Mouse (Mus musculus) lung, postnatal 25 days (tissue): Measurements from ENCODE around the gene Crct1.

Experiments used
- DNase-seq: peaks from one replicate; pipeline ENCODE4 v3.0.0; 2022; ENCODE audit warnings: low spot score

Gene Crct1

GRCm38 (mm10) chr3:93015460-93016104 is at the start of gene Crct1:
Crct1 (minus strand) TSS chr3:93015687.
- DNase-seq: no peak

GRCm38 (mm10) chr3:93052826-93053474 is 37.5 kb upstream of the Crct1 start:
- no peak for DNase-seq

- DNase-seq: no peak
These were observed 34.7 kb upstream of the Crct1 start for GRCm38 (mm10) chr3:93050182-93050581.

- DNase-seq: no peak
These were observed 16.0 kb upstream of the Crct1 start for GRCm38 (mm10) chr3:93031450-93031849.

GRCm38 (mm10) chr3:93025486-93025885 is 10.0 kb upstream of the Crct1 start:
- no peak for DNase-seq

- DNase-seq: no peak
These were observed 8.1 kb upstream of the Crct1 start for GRCm38 (mm10) chr3:93023411-93024184.

- no peak for DNase-seq
These were observed 5.7 kb upstream of the Crct1 start for GRCm38 (mm10) chr3:93021171-93021570.

GRCm38 (mm10) chr3:93018960-93019359 is 3.5 kb upstream of the Crct1 start, which contains the start of gene Lce1m:
Lce1m (minus strand) TSS chr3:93019060.
- no peak for DNase-seq

GRCm38 (mm10) chr3:93014871-93015270 is 616 bp downstream of the Crct1 start:
- no peak for DNase-seq

- no peak for DNase-seq
These were observed 1.1 kb downstream of the Crct1 start for GRCm38 (mm10) chr3:93014378-93014801.

- no peak for DNase-seq
These were observed 12.6 kb downstream of the Crct1 start for GRCm38 (mm10) chr3:93002843-93003242.

GRCm38 (mm10) chr3:93000621-93001020 is 14.9 kb downstream of the Crct1 start:
- DNase-seq: no peak

GRCm38 (mm10) chr3:92998691-92999090 is 16.8 kb downstream of the Crct1 start:
- peak; percentile 43 for DNase-seq

GRCm38 (mm10) chr3:92991926-92992325 is 23.6 kb downstream of the Crct1 start, which contains the start of gene Lce3f:
Lce3f (plus strand) TSS chr3:92992226.
- no peak for DNase-seq

- DNase-seq: no peak
These were observed 37.0 kb downstream of the Crct1 start for GRCm38 (mm10) chr3:92978484-92978883.

- DNase-seq: no peak
These were observed 48.7 kb downstream of the Crct1 start, which contains the start of gene Lce3e for GRCm38 (mm10) chr3:92966761-92967160. Lce3e (plus strand) TSS chr3:92967061.
